Mouse (Mus musculus): Measurements from ENCODE around the gene Tmem232. TPM values are rescaled to one million over a fixed set of nuclear protein-coding genes. Genes with fewer than 3 reads are reported as not detected.
A peak's percentile ranks its signal among the peaks of the same experiment; 100 is the strongest.

Tmem232 gene
- polyA plus RNA-seq, 1 experiment = not detected

DNA sequence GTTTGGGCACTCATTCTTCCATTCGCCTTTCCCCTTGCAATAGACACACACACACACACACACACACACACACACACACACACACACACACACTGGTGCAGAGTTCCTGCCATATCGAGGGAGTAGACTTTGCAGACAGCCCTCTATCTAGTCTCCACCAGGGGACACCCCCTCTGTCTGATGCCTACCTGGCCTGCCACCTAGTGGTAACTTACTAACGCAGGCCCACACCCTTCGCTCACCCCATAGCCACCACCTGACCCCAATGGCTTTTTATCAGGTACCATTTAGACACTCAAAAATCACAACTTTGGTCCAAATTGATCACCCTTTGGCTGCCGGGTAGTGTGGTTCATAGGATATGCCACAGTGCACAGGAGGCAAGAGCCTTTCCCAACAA lies 18.7 kb upstream of the Tmem232 start:
- TF ChIP-seq POLR2A (IDR thresholded peaks at IDR 0.05; ENCODE audit: insufficient read depth, low read length) = no peak
- no peak for TF ChIP-seq EP300 (IDR thresholded peaks at IDR 0.05; ENCODE audit: insufficient read depth, low read depth, low read length)
- TF ChIP-seq CTCF (IDR thresholded peaks at IDR 0.05; ENCODE audit: low read depth, low read length) = peak; percentile 97
- H3K27ac ChIP-seq (ENCODE audit: insufficient read depth, low read length) = no peak overlapping the region
- no peak overlapping the region; the same call in 1 of the 2 replicates for H3K4me3 ChIP-seq (ENCODE audit: low read depth, low read length)
- no peak overlapping the region for H3K9ac ChIP-seq (ENCODE audit: low read depth, poor library complexity, severe bottlenecking)
- no peaks in the 10 kb centered on the region for H3K36me3 ChIP-seq (ENCODE audit: control insufficient read depth, insufficient read depth, low read length, poor library complexity, severe bottlenecking)
- H3K27me3 ChIP-seq (ENCODE audit: control insufficient read depth, insufficient read depth, low read length, poor library complexity, severe bottlenecking) = no peaks in the 10 kb centered on the region
- H3K9me3 ChIP-seq (replicated peaks; ENCODE audit: control insufficient read depth, insufficient read depth, low read length, poor library complexity, severe bottlenecking) = no peaks in the 10 kb centered on the region
- no peaks in the 10 kb centered on the region for H3K4me1 ChIP-seq (ENCODE audit: control insufficient read depth, insufficient read depth, low read length)

- TF ChIP-seq POLR2A (IDR thresholded peaks at IDR 0.05; ENCODE audit: insufficient read depth, low read length) (no peak), CTCF (IDR thresholded peaks at IDR 0.05; ENCODE audit: low read depth, low read length) (no peak), EP300 (IDR thresholded peaks at IDR 0.05; ENCODE audit: insufficient read depth, low read depth, low read length) (no peak)
- Histone ChIP-seq H3K27me3 (ENCODE audit: control insufficient read depth, insufficient read depth, low read length, poor library complexity, severe bottlenecking) (no peaks in the 10 kb centered on the region), H3K4me3 (ENCODE audit: low read depth, low read length) (peak overlapping the region; percentile 27; the same call in 1 of the 2 replicates), H3K36me3 (ENCODE audit: control insufficient read depth, insufficient read depth, low read length, poor library complexity, severe bottlenecking) (no peaks in the 10 kb centered on the region), H3K9ac (ENCODE audit: low read depth, poor library complexity, severe bottlenecking) (no peak overlapping the region), H3K27ac (ENCODE audit: insufficient read depth, low read length) (no peak overlapping the region), H3K9me3 (replicated peaks; ENCODE audit: control insufficient read depth, insufficient read depth, low read length, poor library complexity, severe bottlenecking) (no peaks in the 10 kb centered on the region), H3K4me1 (ENCODE audit: control insufficient read depth, insufficient read depth, low read length) (no peaks in the 10 kb centered on the region)
Measured at GRCm38 (mm10) chr17:65558788-65559187, 18.2 kb upstream of the Tmem232 start.

DNA sequence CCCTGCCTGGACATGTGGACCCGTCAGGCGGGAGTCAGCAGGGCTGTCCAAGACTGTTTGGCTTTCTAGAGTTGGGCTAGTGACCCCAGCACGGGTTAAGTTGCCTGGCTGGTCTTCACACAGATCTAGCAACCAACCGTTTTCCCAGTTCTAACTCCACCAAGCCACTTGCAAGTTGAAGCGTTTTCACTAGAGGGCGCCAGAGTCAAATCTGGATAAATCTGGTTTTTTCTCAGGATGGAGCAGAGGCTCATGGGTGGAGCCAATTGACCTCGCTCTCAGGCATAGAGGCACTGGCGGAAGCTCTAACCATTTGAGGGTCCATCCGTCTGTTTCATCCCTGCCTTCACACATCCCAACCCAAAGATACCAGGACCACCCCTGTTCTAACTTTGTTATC lies 17.6 kb upstream of the Tmem232 start:
- H3K4me3 ChIP-seq (ENCODE audit: low read depth, low read length) = peak overlapping the region; percentile 27; the same call in 1 of the 2 replicates

DNA sequence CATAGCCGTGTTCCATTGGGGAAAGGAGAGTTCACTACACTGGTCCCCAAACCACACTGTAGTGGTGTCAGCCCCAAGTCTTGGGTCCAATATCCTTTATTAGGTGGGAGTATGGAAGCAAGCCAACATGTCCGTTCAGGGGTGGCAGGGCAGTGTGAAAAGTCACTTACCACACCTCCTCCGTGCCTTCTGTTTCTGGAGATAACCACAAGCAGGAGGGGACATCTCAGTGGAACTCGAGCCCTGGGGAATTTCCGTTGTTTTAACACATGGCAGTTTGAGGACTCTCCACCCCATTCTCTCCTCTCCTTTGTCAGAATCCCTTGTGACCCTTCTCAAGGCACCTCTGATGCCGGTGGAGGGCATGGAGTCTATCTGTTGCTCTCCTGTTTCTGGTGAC lies 16.6 kb upstream of the Tmem232 start:
- Histone ChIP-seq H3K9ac (ENCODE audit: low read depth, poor library complexity, severe bottlenecking) (no peak overlapping the region), H3K36me3 (ENCODE audit: control insufficient read depth, insufficient read depth, low read length, poor library complexity, severe bottlenecking) (no peaks in the 10 kb centered on the region), H3K4me1 (ENCODE audit: control insufficient read depth, insufficient read depth, low read length) (no peaks in the 10 kb centered on the region), H3K27ac (ENCODE audit: insufficient read depth, low read length) (no peak overlapping the region), H3K9me3 (replicated peaks; ENCODE audit: control insufficient read depth, insufficient read depth, low read length, poor library complexity, severe bottlenecking) (no peaks in the 10 kb centered on the region), H3K4me3 (ENCODE audit: low read depth, low read length) (no peak overlapping the region), H3K27me3 (ENCODE audit: control insufficient read depth, insufficient read depth, low read length, poor library complexity, severe bottlenecking) (no peaks in the 10 kb centered on the region)
- TF ChIP-seq POLR2A (IDR thresholded peaks at IDR 0.05; ENCODE audit: insufficient read depth, low read length) (no peak), CTCF (IDR thresholded peaks at IDR 0.05; ENCODE audit: low read depth, low read length) (no peak), EP300 (IDR thresholded peaks at IDR 0.05; ENCODE audit: insufficient read depth, low read depth, low read length) (no peak)

More for the DNA sequence above, 17.6 kb upstream of the Tmem232 start:
- H3K27me3 ChIP-seq (ENCODE audit: control insufficient read depth, insufficient read depth, low read length, poor library complexity, severe bottlenecking) = no peaks in the 10 kb centered on the region
- H3K27ac ChIP-seq (ENCODE audit: insufficient read depth, low read length) = no peak overlapping the region
- TF ChIP-seq POLR2A (IDR thresholded peaks at IDR 0.05; ENCODE audit: insufficient read depth, low read length) (no peak), CTCF (IDR thresholded peaks at IDR 0.05; ENCODE audit: low read depth, low read length) (peak; percentile 51), EP300 (IDR thresholded peaks at IDR 0.05; ENCODE audit: insufficient read depth, low read depth, low read length) (no peak)
- H3K9me3 ChIP-seq (replicated peaks; ENCODE audit: control insufficient read depth, insufficient read depth, low read length, poor library complexity, severe bottlenecking) = no peaks in the 10 kb centered on the region
- H3K4me1 ChIP-seq (ENCODE audit: control insufficient read depth, insufficient read depth, low read length) = no peaks in the 10 kb centered on the region
- no peak overlapping the region for H3K9ac ChIP-seq (ENCODE audit: low read depth, poor library complexity, severe bottlenecking)
- no peaks in the 10 kb centered on the region for H3K36me3 ChIP-seq (ENCODE audit: control insufficient read depth, insufficient read depth, low read length, poor library complexity, severe bottlenecking)

DNA sequence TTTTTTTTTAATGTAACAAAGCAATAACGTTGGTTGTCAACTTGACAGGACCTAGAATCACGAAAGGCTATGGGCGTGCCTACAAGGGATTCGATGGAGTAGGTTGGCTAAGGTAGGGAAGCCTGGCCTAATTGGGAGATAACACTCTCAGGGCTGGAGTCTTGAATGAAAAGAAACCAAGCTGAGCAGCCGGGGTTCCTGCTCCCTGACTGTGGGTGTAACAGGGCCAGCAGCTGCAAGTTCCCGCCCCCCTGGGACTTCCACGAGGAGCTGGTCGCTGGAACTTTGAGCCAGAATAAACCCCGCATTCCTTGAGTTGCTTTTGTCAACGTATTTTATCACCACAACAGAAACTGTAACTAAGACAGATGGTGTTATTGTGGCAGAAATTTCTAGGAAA lies 16.2 kb upstream of the Tmem232 start:
- H3K27ac ChIP-seq (ENCODE audit: insufficient read depth, low read length) = no peak overlapping the region
- no peak overlapping the region for H3K4me3 ChIP-seq (ENCODE audit: low read depth, low read length)
- no peak overlapping the region for H3K9ac ChIP-seq (ENCODE audit: low read depth, poor library complexity, severe bottlenecking)
- TF ChIP-seq EP300 (IDR thresholded peaks at IDR 0.05; ENCODE audit: insufficient read depth, low read depth, low read length) = no peak
- TF ChIP-seq CTCF (IDR thresholded peaks at IDR 0.05; ENCODE audit: low read depth, low read length) = no peak
- no peak for TF ChIP-seq POLR2A (IDR thresholded peaks at IDR 0.05; ENCODE audit: insufficient read depth, low read length)
- no peaks in the 10 kb centered on the region for H3K27me3 ChIP-seq (ENCODE audit: control insufficient read depth, insufficient read depth, low read length, poor library complexity, severe bottlenecking)
- no peaks in the 10 kb centered on the region for H3K4me1 ChIP-seq (ENCODE audit: control insufficient read depth, insufficient read depth, low read length)
- no peaks in the 10 kb centered on the region for H3K9me3 ChIP-seq (replicated peaks; ENCODE audit: control insufficient read depth, insufficient read depth, low read length, poor library complexity, severe bottlenecking)
- H3K36me3 ChIP-seq (ENCODE audit: control insufficient read depth, insufficient read depth, low read length, poor library complexity, severe bottlenecking) = no peaks in the 10 kb centered on the region

DNA sequence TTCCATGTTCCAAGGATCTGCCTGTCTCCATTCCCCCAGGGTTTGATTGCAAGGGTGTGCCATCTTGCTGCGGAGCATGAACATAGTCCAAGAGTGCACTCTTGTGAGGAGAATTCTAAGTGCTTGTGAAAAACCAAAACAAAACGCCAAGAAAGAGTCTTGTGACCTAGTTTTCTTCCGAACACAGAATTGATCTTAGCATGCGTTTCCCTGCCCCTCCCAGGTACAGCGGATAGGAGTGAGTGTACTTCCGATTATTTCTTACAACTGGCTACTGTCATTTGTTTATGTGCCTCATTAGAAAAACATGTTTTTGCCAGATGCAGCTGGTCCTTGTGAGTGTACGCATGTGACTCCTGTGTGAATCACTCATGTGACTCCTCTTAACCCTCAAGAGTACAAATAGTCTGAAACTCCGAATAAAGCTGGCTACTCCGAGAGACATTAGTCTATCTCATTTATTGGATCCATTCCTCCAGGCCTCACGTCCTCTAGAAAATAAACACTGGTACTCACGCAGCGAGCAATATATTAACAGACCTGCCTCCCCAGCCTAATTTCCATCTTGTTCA lies 11.9 kb upstream of the Tmem232 start:
- no peak overlapping the region for H3K27ac ChIP-seq (ENCODE audit: insufficient read depth, low read length)
- H3K9me3 ChIP-seq (replicated peaks; ENCODE audit: control insufficient read depth, insufficient read depth, low read length, poor library complexity, severe bottlenecking) = no peaks in the 10 kb centered on the region
- H3K9ac ChIP-seq (ENCODE audit: low read depth, poor library complexity, severe bottlenecking) = no peak overlapping the region
- H3K4me1 ChIP-seq (ENCODE audit: control insufficient read depth, insufficient read depth, low read length) = no peaks in the 10 kb centered on the region
- no peak overlapping the region for H3K4me3 ChIP-seq (ENCODE audit: low read depth, low read length)
- no peaks in the 10 kb centered on the region for H3K27me3 ChIP-seq (ENCODE audit: control insufficient read depth, insufficient read depth, low read length, poor library complexity, severe bottlenecking)
- H3K36me3 ChIP-seq (ENCODE audit: control insufficient read depth, insufficient read depth, low read length, poor library complexity, severe bottlenecking) = no peaks in the 10 kb centered on the region
- TF ChIP-seq POLR2A (IDR thresholded peaks at IDR 0.05; ENCODE audit: insufficient read depth, low read length) (no peak), EP300 (IDR thresholded peaks at IDR 0.05; ENCODE audit: insufficient read depth, low read depth, low read length) (no peak), CTCF (IDR thresholded peaks at IDR 0.05; ENCODE audit: low read depth, low read length) (no peak)
